Mouse (Mus musculus): ENCODE results near the gene Kalrn.

- TF ChIP-seq POLR2A (IDR thresholded peaks at IDR 0.05; ENCODE audit: extremely low read depth, insufficient read depth, low read length) (no peak), CTCF (IDR thresholded peaks at IDR 0.05; ENCODE audit: extremely low read depth, insufficient read depth, low read length) (no peak)
Measured at GRCm38 (mm10) chr16:34208748-34209147, 364.6 kb downstream of the Kalrn start.
